Mouse (Mus musculus) cerebellum, adult 9-11 months (tissue): ENCODE results near the gene Hoxa2.

Experiments used
- DNase-seq: peaks from one replicate; pipeline ENCODE4 v3.0.0; 2022

The Hoxa2 gene

DNA sequence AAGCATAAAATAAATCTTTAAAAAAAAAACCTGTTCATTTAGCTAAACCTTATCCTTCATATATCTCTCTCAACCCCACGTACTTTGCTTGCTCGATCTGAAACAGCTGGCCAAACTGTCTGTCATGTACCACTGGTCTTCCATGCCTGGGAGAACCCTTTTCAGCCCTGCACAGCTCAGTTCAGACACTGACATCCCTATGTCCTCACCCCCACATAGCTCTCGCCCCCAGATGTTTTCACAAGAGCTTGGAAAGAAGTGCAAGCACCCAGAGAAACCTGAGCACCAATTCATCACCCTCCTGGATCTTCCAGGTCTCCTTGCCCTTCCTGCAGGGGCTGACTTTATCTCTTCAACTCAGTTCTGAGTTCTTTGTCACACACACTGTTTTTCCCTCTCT, 43.5 kb downstream of the Hoxa2 start:
- DNase-seq: no peak

DNA sequence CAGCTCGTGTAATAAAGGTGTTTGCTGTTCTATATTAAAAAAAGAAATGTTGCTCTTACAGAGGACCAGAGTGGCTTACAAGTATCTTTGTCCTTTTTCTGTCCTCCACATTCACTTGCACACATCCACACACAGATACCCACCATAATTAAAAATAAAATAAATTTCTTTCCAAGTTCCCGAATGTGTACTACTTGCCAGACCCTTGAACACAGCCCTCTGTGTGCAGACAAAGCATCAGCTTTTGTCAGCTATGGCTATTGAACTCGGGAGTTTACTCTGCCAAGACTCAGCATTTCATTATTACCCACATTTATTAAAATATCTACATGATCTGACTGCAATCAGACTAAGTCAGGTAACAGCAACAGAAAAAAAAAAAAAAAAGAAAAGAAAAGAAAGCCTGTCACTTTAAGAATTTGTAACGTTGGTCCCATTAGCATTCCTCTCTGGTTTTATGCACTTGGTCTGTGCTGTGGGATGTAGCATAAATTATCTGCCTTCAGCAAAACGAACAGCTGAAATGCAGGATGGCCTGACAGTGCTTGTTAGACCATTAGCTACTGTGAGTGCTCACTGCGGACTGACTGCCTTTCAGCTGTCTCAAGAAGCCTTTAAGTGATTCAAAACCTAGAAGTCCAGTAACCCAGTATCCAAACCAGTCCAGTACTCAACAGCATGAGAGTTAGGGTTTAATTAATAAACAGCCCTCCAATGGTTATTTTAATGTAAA, 45.6 kb downstream of the Hoxa2 start:
- DNase-seq: no peak

DNA sequence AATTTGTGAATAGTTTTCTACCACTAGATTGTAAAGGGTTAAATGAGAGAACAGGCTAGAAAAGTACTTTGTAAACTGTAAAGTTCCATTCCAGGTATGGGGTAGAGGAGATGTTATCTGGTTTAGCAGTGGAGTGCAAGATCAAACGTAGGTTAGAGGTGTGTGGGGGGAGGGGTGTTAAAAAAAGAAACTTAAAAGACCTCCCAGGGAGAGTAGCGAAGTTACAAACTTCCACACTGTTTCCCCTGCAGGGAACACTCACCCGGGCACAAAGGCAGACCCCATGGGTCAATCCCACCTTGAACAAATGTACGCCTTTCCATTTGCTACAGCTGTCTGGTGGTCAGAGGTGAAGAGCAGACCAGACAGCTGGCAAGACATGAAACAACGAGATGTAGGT, 48.7 kb downstream of the Hoxa2 start:
- no peak for DNase-seq
